Mouse (Mus musculus): ENCODE measurements around the gene Pramef17. TPM values are rescaled to one million over a fixed set of nuclear protein-coding genes. Genes with fewer than 3 reads are reported as not detected.

The Pramef17 gene
- not detected in 2 replicates for polyA plus RNA-seq (2015; fragmentation: Nextera tagmentation; extraction: Ambion mirVana)

DNA sequence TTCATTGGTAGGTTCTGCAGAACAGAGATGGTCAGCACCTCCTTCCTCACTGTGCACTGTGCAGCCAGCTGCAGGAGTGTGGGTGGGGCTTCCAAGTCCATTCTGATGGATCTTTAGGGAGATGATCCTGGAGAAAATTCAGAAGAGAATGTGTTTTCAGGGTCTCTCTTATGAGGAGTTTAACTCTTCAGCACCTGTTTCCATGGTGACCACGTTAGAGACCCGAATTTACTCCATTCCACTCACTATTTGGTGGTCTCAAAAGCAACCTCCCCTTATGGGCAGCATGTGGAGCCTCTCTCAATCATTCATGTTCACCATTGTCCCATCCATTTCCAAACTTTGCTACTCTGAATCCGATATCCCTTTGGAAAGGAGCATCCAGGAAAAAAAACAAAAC lies at the start of gene Pramef17:
Gene Pramef17, minus strand, starts transcription at position 101 of the 400 bp plus-strand sequence.

DNA sequence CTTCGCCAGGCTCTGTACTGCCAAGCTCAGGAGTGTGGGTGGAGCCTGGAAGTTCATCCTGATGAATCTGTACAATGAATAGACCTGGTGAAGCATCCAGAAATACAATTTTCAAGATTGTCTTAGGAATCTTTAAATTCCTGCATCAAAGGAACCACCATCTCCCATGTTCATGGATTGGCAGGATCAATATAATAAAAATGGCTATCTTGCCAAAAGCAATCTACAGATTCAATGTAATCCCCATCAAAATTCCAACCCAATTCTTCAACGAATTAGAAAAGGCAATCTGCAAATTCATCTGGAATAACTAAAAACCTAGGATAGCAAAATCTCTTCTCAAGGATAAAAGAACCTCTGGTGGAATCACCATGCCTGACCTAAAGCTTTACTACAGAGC lies 27.3 kb downstream of the Pramef17 start, which contains the start of gene Gm13101:
Gene Gm13101, minus strand, starts transcription at position 101 of the 400 bp plus-strand sequence.

DNA sequence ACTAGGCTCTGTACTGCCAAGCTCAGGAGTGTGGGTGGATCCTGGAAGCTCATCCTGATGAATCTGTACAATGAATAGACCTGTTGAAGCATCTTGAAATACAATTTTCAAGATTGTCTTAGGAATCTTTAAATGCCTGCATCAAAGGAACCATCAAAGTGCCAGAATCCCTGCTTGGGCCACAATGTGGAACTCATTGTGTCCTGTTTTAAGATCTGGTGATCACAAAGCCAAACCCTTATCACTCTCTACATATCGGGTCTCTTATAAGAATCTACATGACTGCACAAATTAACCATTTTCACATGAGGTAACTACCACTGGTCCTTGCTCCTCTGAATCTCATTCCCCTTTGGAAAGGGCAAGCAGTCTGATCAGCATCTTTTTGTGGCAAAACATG lies 43.3 kb downstream of the Pramef17 start, which contains the start of gene Pramef25:
Gene Pramef25, minus strand, starts transcription at position 101 of the 400 bp plus-strand sequence.

Other genes starting within 250 kb of the Pramef17 start
- gene Gm13023, start 205.0 kb downstream of the Pramef17 start, polyA plus RNA-seq (2015; fragmentation: Nextera tagmentation; extraction: Ambion mirVana): not detected in 2 replicates
- gene Gm13084, start 178.3 kb downstream of the Pramef17 start, polyA plus RNA-seq (2015; fragmentation: Nextera tagmentation; extraction: Ambion mirVana): not detected in 2 replicates
- gene Gm13103, start 147.9 kb downstream of the Pramef17 start, polyA plus RNA-seq (2015; fragmentation: Nextera tagmentation; extraction: Ambion mirVana): not detected in 2 replicates
- not detected in 2 replicates for gene Pramef6, start 94.0 kb downstream of the Pramef17 start, polyA plus RNA-seq (2015; fragmentation: Nextera tagmentation; extraction: Ambion mirVana)
- not detected in 2 replicates for gene Pramef25, start 43.4 kb downstream of the Pramef17 start, polyA plus RNA-seq (2015; fragmentation: Nextera tagmentation; extraction: Ambion mirVana)
- gene Gm13101, start 27.4 kb downstream of the Pramef17 start, polyA plus RNA-seq (2015; fragmentation: Nextera tagmentation; extraction: Ambion mirVana): not detected in 2 replicates
- not detected in 2 replicates for gene Pramel4, start 64.8 kb upstream of the Pramef17 start, polyA plus RNA-seq (2015; fragmentation: Nextera tagmentation; extraction: Ambion mirVana)
- gene Gm13102, start 112.1 kb upstream of the Pramef17 start, polyA plus RNA-seq (2015; fragmentation: Nextera tagmentation; extraction: Ambion mirVana): not detected in 2 replicates
- gene Oog3, start 168.3 kb upstream of the Pramef17 start, polyA plus RNA-seq (2015; fragmentation: Nextera tagmentation; extraction: Ambion mirVana): not detected in 2 replicates
- not detected in 2 replicates for gene Oog2, start 196.3 kb upstream of the Pramef17 start, polyA plus RNA-seq (2015; fragmentation: Nextera tagmentation; extraction: Ambion mirVana)
- not detected in 2 replicates for gene C87977, start 218.9 kb upstream of the Pramef17 start, polyA plus RNA-seq (2015; fragmentation: Nextera tagmentation; extraction: Ambion mirVana)